Mouse (Mus musculus) myocyte (in vitro differentiated cells): ENCODE results near the gene Dnajc3. TPM values are rescaled to one million over a fixed set of nuclear protein-coding genes. Genes with fewer than 3 reads are reported as not detected.

Experiments
- H3K27me3 ChIP-seq: one replicate; pipeline ENCODE4 v1.6.1; 2011; ENCODE audit not compliant: control insufficient read depth, insufficient read depth, insufficient read length
- H3K36me3 ChIP-seq: one replicate; pipeline ENCODE4 v1.6.1; 2011; ENCODE audit not compliant: control insufficient read depth, insufficient read depth
- H3K4me2 ChIP-seq: one replicate; pipeline ENCODE4 v1.6.1; 2011; ENCODE audit warnings: low read depth, control low read depth
- H3K4me3 ChIP-seq: one replicate; pipeline ENCODE4 v1.5.1; 2011; ENCODE audit warnings: mild to moderate bottlenecking, control low read depth, moderate library complexity
- H3K79me2 ChIP-seq: one replicate; pipeline ENCODE4 v1.6.1; 2011; ENCODE audit not compliant: control insufficient read depth, insufficient read depth
- H3ac ChIP-seq: one replicate; pipeline ENCODE4 v1.6.1; 2011; ENCODE audit not compliant: control insufficient read depth, insufficient read length
- CEBPB ChIP-seq: IDR thresholded peaks from 2 replicates; pipeline ENCODE4 v1.6.1; 2011; ENCODE audit warnings: mild to moderate bottlenecking, moderate library complexity; ENCODE audit not compliant: poor library complexity, insufficient read depth, severe bottlenecking
- E2F4 ChIP-seq: IDR thresholded peaks from one replicate; pipeline ENCODE4 v1.6.1; 2011; ENCODE audit warnings: mild to moderate bottlenecking, control low read depth, moderate library complexity; ENCODE audit not compliant: insufficient read depth
- MAX ChIP-seq: IDR thresholded peaks from one replicate; pipeline ENCODE4 v1.6.1; 2011; ENCODE audit warnings: low read depth, mild to moderate bottlenecking, control low read depth
- MYOD1 ChIP-seq, 3 experiments: IDR thresholded peaks; one replicate each; pipeline ENCODE4 v1.6.1; 2011; ENCODE audit warnings: control low read depth in 2 of 3, low read depth in 2 of 3, mild to moderate bottlenecking in 2 of 3, moderate library complexity in 1 of 3; ENCODE audit not compliant: insufficient read length in 2 of 3, control insufficient read depth in 1 of 3
- MYOG ChIP-seq, 3 experiments: IDR thresholded peaks; one replicate each; pipeline ENCODE4 v1.6.1; 2011; ENCODE audit warnings: control low read depth in 2 of 3, low read depth in 2 of 3, mild to moderate bottlenecking in 2 of 3; ENCODE audit not compliant: insufficient read length in 2 of 3, control insufficient read depth in 1 of 3, insufficient read depth in 1 of 3
- POLR2A ChIP-seq: IDR thresholded peaks from one replicate; pipeline ENCODE4 v1.6.1; 2011; ENCODE audit warnings: low read depth, mild to moderate bottlenecking, control low read depth, moderate library complexity; ENCODE audit not compliant: insufficient read length
- POLR2AphosphoS2 ChIP-seq: IDR thresholded peaks from one replicate; pipeline ENCODE4 v1.6.1; 2011; ENCODE audit warnings: low read depth, control low read depth; ENCODE audit not compliant: insufficient read length
- REST ChIP-seq: IDR thresholded peaks from one replicate; pipeline ENCODE4 v1.6.1; 2011; ENCODE audit warnings: mild to moderate bottlenecking, control low read depth, moderate library complexity; ENCODE audit not compliant: insufficient read depth, insufficient read length
- SRF ChIP-seq: IDR thresholded peaks from one replicate; pipeline ENCODE4 v1.6.1; 2011; ENCODE audit warnings: low read depth; ENCODE audit not compliant: control insufficient read depth, insufficient read length
- TCF12 ChIP-seq: IDR thresholded peaks from one replicate; pipeline ENCODE4 v1.6.1; 2011; ENCODE audit warnings: mild to moderate bottlenecking, control low read depth; ENCODE audit not compliant: poor library complexity, insufficient read depth, severe bottlenecking
- TCF3 ChIP-seq: IDR thresholded peaks from one replicate; pipeline ENCODE4 v1.6.1; 2011; ENCODE audit warnings: low read depth, control low read depth; ENCODE audit not compliant: insufficient read length
- USF1 ChIP-seq: IDR thresholded peaks from one replicate; pipeline ENCODE4 v1.6.1; 2011; ENCODE audit warnings: low read depth, mild to moderate bottlenecking, control low read depth, moderate library complexity
- polyA plus RNA-seq: library from polyadenylated mRNA; unstranded; fragments of >200 nt; fragmentation: generic; extraction: Trizol; gene quantifications from one replicate; pipeline ENCODE4 v1.2.1, GENCODE M21; 2012; ENCODE audit warnings: missing spikeins

Dnajc3 gene
- polyA plus RNA-seq, 1 experiment: 6.9 TPM

- Histone ChIP-seq H3K4me3 (no peak overlapping the region), H3K79me2 (no peaks in the 10 kb centered on the region), H3K36me3 (no peaks in the 10 kb centered on the region), H3K27me3 (no peaks in the 10 kb centered on the region), H3ac (no peak overlapping the region), H3K4me2 (no peak overlapping the region)
- TF ChIP-seq MYOD1 (IDR thresholded peaks at IDR 0.05; ENCODE audit: control insufficient read depth in 1 of 3, insufficient read length in 2 of 3, low read depth in 2 of 3): no peak
- no peak for TF ChIP-seq MYOG (IDR thresholded peaks at IDR 0.05; ENCODE audit: control insufficient read depth in 1 of 3, insufficient read depth in 1 of 3, insufficient read length in 2 of 3, low read depth in 2 of 3)
- no peak for TF ChIP-seq TCF12
- TF ChIP-seq TCF3: no peak
- TF ChIP-seq SRF: no peak
- TF ChIP-seq POLR2A: no peak
- TF ChIP-seq CEBPB: no peak
- TF ChIP-seq REST: no peak
- TF ChIP-seq POLR2AphosphoS2: no peak
- no peak for TF ChIP-seq MAX
- no peak for TF ChIP-seq USF1
- TF ChIP-seq E2F4: no peak
These were observed 57.6 kb downstream of the Dnajc3 start for GRCm38 (mm10) chr14:118995226-118995925.

- Histone ChIP-seq H3K4me2 (no peak overlapping the region), H3K27me3 (no peaks in the 10 kb centered on the region), H3ac (no peak overlapping the region), H3K36me3 (no peaks in the 10 kb centered on the region), H3K79me2 (no peaks in the 10 kb centered on the region), H3K4me3 (no peak overlapping the region)
- TF ChIP-seq CEBPB (no peak), TCF3 (no peak), REST (no peak), E2F4 (no peak), SRF (no peak), POLR2A (no peak)
These were observed 65.5 kb downstream of the Dnajc3 start for GRCm38 (mm10) chr14:119003320-119003719.

GRCm38 (mm10) chr14:119005834-119006233 is 68.1 kb downstream of the Dnajc3 start:
- no peaks in the 10 kb centered on the region for H3K27me3 ChIP-seq
- H3K4me3 ChIP-seq: no peak overlapping the region
- no peak overlapping the region for H3K4me2 ChIP-seq
- H3K79me2 ChIP-seq: no peaks in the 10 kb centered on the region
- TF ChIP-seq REST: no peak
- TF ChIP-seq MAX: no peak
- TF ChIP-seq CEBPB: no peak
- no peak for TF ChIP-seq SRF
- TF ChIP-seq USF1: no peak
- TF ChIP-seq TCF3: no peak
- no peak for TF ChIP-seq POLR2AphosphoS2
- no peak for TF ChIP-seq MYOD1 (IDR thresholded peaks at IDR 0.05; ENCODE audit: control insufficient read depth in 1 of 3, insufficient read length in 2 of 3, low read depth in 2 of 3)
- TF ChIP-seq MYOG (IDR thresholded peaks at IDR 0.05; ENCODE audit: control insufficient read depth in 1 of 3, insufficient read depth in 1 of 3, insufficient read length in 2 of 3, low read depth in 2 of 3): no peak
- no peak for TF ChIP-seq POLR2A
- TF ChIP-seq E2F4: no peak
- no peak for TF ChIP-seq TCF12
- no peak overlapping the region for H3ac ChIP-seq
- H3K36me3 ChIP-seq: no peaks in the 10 kb centered on the region

- TF ChIP-seq CEBPB (no peak), TCF3 (no peak)
- no peak overlapping the region for H3K4me2 ChIP-seq
These were observed 68.8 kb downstream of the Dnajc3 start for GRCm38 (mm10) chr14:119006441-119007102.

GRCm38 (mm10) chr14:119007103-119007951 is 69.6 kb downstream of the Dnajc3 start:
- no peaks in the 10 kb centered on the region for H3K27me3 ChIP-seq
- TF ChIP-seq POLR2A (no peak), MYOD1 (IDR thresholded peaks at IDR 0.05; ENCODE audit: control insufficient read depth in 1 of 3, insufficient read length in 2 of 3, low read depth in 2 of 3) (no peak), MYOG (IDR thresholded peaks at IDR 0.05; ENCODE audit: control insufficient read depth in 1 of 3, insufficient read depth in 1 of 3, insufficient read length in 2 of 3, low read depth in 2 of 3) (no peak), E2F4 (no peak)
- H3K36me3 ChIP-seq: no peaks in the 10 kb centered on the region
- H3K4me2 ChIP-seq: no peak overlapping the region
- no peak overlapping the region for H3K4me3 ChIP-seq
- no peak overlapping the region for H3ac ChIP-seq
- H3K79me2 ChIP-seq: no peaks in the 10 kb centered on the region

More at GRCm38 (mm10) chr14:119006441-119007102, 68.8 kb downstream of the Dnajc3 start:
- Histone ChIP-seq H3K27me3 (no peaks in the 10 kb centered on the region), H3K79me2 (no peaks in the 10 kb centered on the region), H3ac (no peak overlapping the region), H3K36me3 (no peaks in the 10 kb centered on the region), H3K4me3 (no peak overlapping the region)
